Mouse (Mus musculus) splenic B cell, adult 2 months (primary cell): Measurements from ENCODE around the gene Birc6.
A peak's percentile ranks its signal among the peaks of the same experiment; 100 is the strongest.

ENCODE experiments used
- DNase-seq: peaks from one replicate; pipeline ENCODE4 v3.0.0-alpha.2; 2011; ENCODE audit warnings: low read depth, low spot score
- H3K27me3 ChIP-seq: 2 replicates; pipeline ENCODE4 v1.6.1; 2012; ENCODE audit warnings: mild to moderate bottlenecking, low read length, moderate library complexity, mixed read lengths; ENCODE audit not compliant: control insufficient read depth, poor library complexity, insufficient read depth, severe bottlenecking
- H3K36me3 ChIP-seq: 2 replicates; pipeline ENCODE4 v1.6.1; 2012; ENCODE audit warnings: mild to moderate bottlenecking, low read length, moderate library complexity, mixed read lengths; ENCODE audit not compliant: control insufficient read depth, poor library complexity, insufficient read depth, severe bottlenecking

The Birc6 gene

GRCm38 (mm10) chr17:74710731-74711130, 182.6 kb downstream of the Birc6 start:
- DNase-seq: no peak
- no peaks in the 10 kb centered on the region for H3K27me3 ChIP-seq
- no peaks in the 10 kb centered on the region for H3K36me3 ChIP-seq

- no peak for DNase-seq
- H3K36me3 ChIP-seq: no peaks in the 10 kb centered on the region
- no peaks in the 10 kb centered on the region for H3K27me3 ChIP-seq
These were observed 183.5 kb downstream of the Birc6 start for GRCm38 (mm10) chr17:74711627-74712026.

GRCm38 (mm10) chr17:74715128-74715527, 187.0 kb downstream of the Birc6 start:
- H3K27me3 ChIP-seq: no peaks in the 10 kb centered on the region
- H3K36me3 ChIP-seq: no peaks in the 10 kb centered on the region
- DNase-seq: no peak

- H3K27me3 ChIP-seq: no peaks in the 10 kb centered on the region
- DNase-seq: no peak
- no peaks in the 10 kb centered on the region for H3K36me3 ChIP-seq
These were observed 187.6 kb downstream of the Birc6 start for GRCm38 (mm10) chr17:74715724-74716123.

- no peak for DNase-seq
- no peaks in the 10 kb centered on the region for H3K36me3 ChIP-seq
- no peaks in the 10 kb centered on the region for H3K27me3 ChIP-seq
These were observed 188.5 kb downstream of the Birc6 start for GRCm38 (mm10) chr17:74716643-74717042.

GRCm38 (mm10) chr17:74717091-74717617, 189.1 kb downstream of the Birc6 start:
- Histone ChIP-seq H3K27me3 (no peaks in the 10 kb centered on the region), H3K36me3 (no peaks in the 10 kb centered on the region)
- no peak for DNase-seq

- Histone ChIP-seq H3K36me3 (no peaks in the 10 kb centered on the region), H3K27me3 (no peaks in the 10 kb centered on the region)
- peak; percentile 99 for DNase-seq
These were observed 189.6 kb downstream of the Birc6 start, which contains the start of gene Ttc27 for GRCm38 (mm10) chr17:74717618-74718151. TSS of gene Ttc27 (plus strand) at chr17:74717732.

GRCm38 (mm10) chr17:74732872-74733271, 204.8 kb downstream of the Birc6 start:
- Histone ChIP-seq H3K36me3 (peaks cover 2% of the 10 kb centered on the region; the same call in 1 of the 2 replicates), H3K27me3 (no peaks in the 10 kb centered on the region)
- peak; percentile 13 for DNase-seq

- peaks cover 2% of the 10 kb centered on the region; the same call in 1 of the 2 replicates for H3K36me3 ChIP-seq
- DNase-seq: no peak
- no peaks in the 10 kb centered on the region for H3K27me3 ChIP-seq
These were observed 207.3 kb downstream of the Birc6 start for GRCm38 (mm10) chr17:74735392-74735791.

GRCm38 (mm10) chr17:74749659-74750058, 221.6 kb downstream of the Birc6 start:
- DNase-seq: no peak
- H3K27me3 ChIP-seq: no peaks in the 10 kb centered on the region
- peaks cover 6% of the 10 kb centered on the region; the same call in 1 of the 2 replicates for H3K36me3 ChIP-seq

- H3K36me3 ChIP-seq: peaks cover 8% of the 10 kb centered on the region
- H3K27me3 ChIP-seq: no peaks in the 10 kb centered on the region
- DNase-seq: no peak
These were observed 222.9 kb downstream of the Birc6 start for GRCm38 (mm10) chr17:74751026-74751425.
